Mouse (Mus musculus): ENCODE results near the gene Cactin.

The Cactin gene

DNA sequence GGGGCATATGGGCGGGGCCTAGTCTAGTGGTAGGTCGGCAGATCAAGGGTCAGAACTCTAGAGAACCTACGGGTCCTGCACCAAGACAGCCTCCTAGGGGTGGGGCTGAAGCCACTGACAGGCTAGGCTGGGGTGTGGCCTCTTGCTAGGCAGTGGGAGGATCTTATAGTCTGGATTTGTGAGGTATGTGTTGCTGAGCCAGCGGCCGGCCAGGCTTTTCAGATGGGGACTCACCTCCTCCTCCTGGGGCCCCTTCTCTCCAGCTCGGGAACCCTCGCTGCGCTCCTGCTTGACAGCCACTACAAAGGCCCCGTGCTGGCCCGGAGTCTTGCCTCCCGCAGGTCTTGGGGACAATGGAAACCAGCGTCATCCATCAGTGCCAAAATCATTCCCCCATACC is 28.2 kb downstream of the Cactin start:
- Histone ChIP-seq H3K36me3 (ENCODE audit: insufficient read depth, low read length) (peaks cover 29% of the 10 kb centered on the region), H3K27me3 (ENCODE audit: insufficient read depth, low read length) (peaks cover 14% of the 10 kb centered on the region), H3K4me3 (replicated peaks; ENCODE audit: low read length) (peak overlapping the region; percentile 97), H3K4me1 (replicated peaks; ENCODE audit: low read depth, low read length) (peaks cover 85% of the 10 kb centered on the region), H3K9me3 (ENCODE audit: low read length) (no peaks in the 10 kb centered on the region)
- TF ChIP-seq CTCF (conservative IDR thresholded peaks at IDR 0.05; ENCODE audit: low read length) (no peak; the same call in 1 of the 2 replicates), NANOG (IDR thresholded peaks at IDR 0.05; ENCODE audit: borderline replicate concordance, low read length) (no peak), POU5F1 (IDR thresholded peaks at IDR 0.05; ENCODE audit: borderline replicate concordance, low read length) (no peak)

DNA sequence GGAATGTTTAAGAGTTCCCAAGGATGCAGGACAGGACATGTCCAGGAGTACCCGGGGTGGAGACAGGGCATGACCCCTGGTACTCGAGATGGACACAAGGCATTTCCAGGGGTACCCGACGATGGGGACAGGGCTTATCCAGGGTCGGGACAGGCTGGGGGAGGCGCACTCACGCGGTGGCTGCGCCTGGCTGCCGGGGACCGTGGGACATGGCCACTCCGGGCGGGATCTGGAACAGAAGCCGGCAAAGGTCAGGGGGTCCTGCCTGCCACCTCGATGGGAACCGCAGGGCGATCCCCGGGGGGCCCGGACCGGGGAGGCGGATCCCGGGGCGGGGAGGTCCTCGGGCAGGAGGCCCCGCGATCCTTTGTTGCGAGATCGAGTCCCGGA is 29.1 kb downstream of the Cactin start:
- Histone ChIP-seq H3K4me1 (replicated peaks; ENCODE audit: low read depth, low read length) (peaks cover 89% of the 10 kb centered on the region), H3K27me3 (ENCODE audit: insufficient read depth, low read length) (peaks cover 7% of the 10 kb centered on the region), H3K36me3 (ENCODE audit: insufficient read depth, low read length) (peaks cover 29% of the 10 kb centered on the region), H3K4me3 (replicated peaks; ENCODE audit: low read length) (peak overlapping the region; percentile 97), H3K9me3 (ENCODE audit: low read length) (no peaks in the 10 kb centered on the region)
- TF ChIP-seq CTCF (conservative IDR thresholded peaks at IDR 0.05; ENCODE audit: low read length) (no peak), NANOG (IDR thresholded peaks at IDR 0.05; ENCODE audit: borderline replicate concordance, low read length) (no peak), POU5F1 (IDR thresholded peaks at IDR 0.05; ENCODE audit: borderline replicate concordance, low read length) (no peak)

- Histone ChIP-seq H3K27me3 (ENCODE audit: insufficient read depth, low read length) (peaks cover 3% of the 10 kb centered on the region), H3K9me3 (ENCODE audit: low read length) (no peaks in the 10 kb centered on the region), H3K4me3 (replicated peaks; ENCODE audit: low read length) (peak within 1 kb of the TSS; percentile 97), H3K36me3 (ENCODE audit: insufficient read depth, low read length) (peaks cover 24% of the 10 kb centered on the region), H3K4me1 (replicated peaks; ENCODE audit: low read depth, low read length) (peaks cover 88% of the 10 kb centered on the region)
- TF ChIP-seq POU5F1 (IDR thresholded peaks at IDR 0.05; ENCODE audit: borderline replicate concordance, low read length) (no peak), CTCF (conservative IDR thresholded peaks at IDR 0.05; ENCODE audit: low read length) (peak; percentile 90)
These were observed 29.6 kb downstream of the Cactin start, which contains the start of gene Hmg20b for GRCm38 (mm10) chr10:81350351-81351063. TSS of gene Hmg20b (minus strand) at chr10:81350480.

GRCm38 (mm10) chr10:81351678-81352291 is 30.9 kb downstream of the Cactin start:
- TF ChIP-seq NANOG (IDR thresholded peaks at IDR 0.05; ENCODE audit: borderline replicate concordance, low read length) = no peak
- TF ChIP-seq POU5F1 (IDR thresholded peaks at IDR 0.05; ENCODE audit: borderline replicate concordance, low read length) = no peak
- TF ChIP-seq CTCF (conservative IDR thresholded peaks at IDR 0.05; ENCODE audit: low read length) = no peak
- Histone ChIP-seq H3K36me3 (ENCODE audit: insufficient read depth, low read length) (peaks cover 18% of the 10 kb centered on the region), H3K27me3 (ENCODE audit: insufficient read depth, low read length) (no peaks in the 10 kb centered on the region), H3K9me3 (ENCODE audit: low read length) (no peaks in the 10 kb centered on the region), H3K4me1 (replicated peaks; ENCODE audit: low read depth, low read length) (peaks cover 90% of the 10 kb centered on the region), H3K4me3 (replicated peaks; ENCODE audit: low read length) (peak overlapping the region; percentile 97)

GRCm38 (mm10) chr10:81354738-81355477 is 34.0 kb downstream of the Cactin start:
- Histone ChIP-seq H3K36me3 (ENCODE audit: insufficient read depth, low read length) (peaks cover 15% of the 10 kb centered on the region), H3K27me3 (ENCODE audit: insufficient read depth, low read length) (no peaks in the 10 kb centered on the region), H3K9me3 (ENCODE audit: low read length) (no peaks in the 10 kb centered on the region), H3K4me1 (replicated peaks; ENCODE audit: low read depth, low read length) (peaks cover 85% of the 10 kb centered on the region), H3K4me3 (replicated peaks; ENCODE audit: low read length) (peak overlapping the region; percentile 50)
- TF ChIP-seq POU5F1 (IDR thresholded peaks at IDR 0.05; ENCODE audit: borderline replicate concordance, low read length) = no peak
- TF ChIP-seq NANOG (IDR thresholded peaks at IDR 0.05; ENCODE audit: borderline replicate concordance, low read length) = no peak

DNA sequence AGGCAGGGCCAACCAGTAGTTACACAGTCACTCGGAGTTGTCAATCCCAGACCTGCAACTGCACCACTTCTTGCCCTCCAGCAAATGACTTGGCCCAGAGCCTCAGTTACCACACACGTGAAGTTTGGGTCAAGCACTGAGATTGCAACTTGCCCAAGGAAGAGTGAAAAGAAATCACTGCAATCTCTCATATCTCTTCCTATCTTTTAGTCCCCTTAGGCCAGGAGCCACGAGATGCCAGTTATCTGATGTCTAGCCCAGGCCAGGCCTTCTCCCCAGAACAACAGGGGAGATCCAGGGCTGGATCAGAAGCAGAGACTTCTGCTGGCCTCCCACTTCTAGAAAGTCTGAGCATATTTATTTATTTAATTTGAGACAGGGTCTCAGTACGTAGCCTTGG is 34.6 kb downstream of the Cactin start:
- Histone ChIP-seq H3K4me3 (replicated peaks; ENCODE audit: low read length) (peak overlapping the region; percentile 93; the same call in 1 of the 2 replicates), H3K9me3 (ENCODE audit: low read length) (no peaks in the 10 kb centered on the region)
- TF ChIP-seq POU5F1 (IDR thresholded peaks at IDR 0.05; ENCODE audit: borderline replicate concordance, low read length) (no peak), NANOG (IDR thresholded peaks at IDR 0.05; ENCODE audit: borderline replicate concordance, low read length) (no peak), CTCF (conservative IDR thresholded peaks at IDR 0.05; ENCODE audit: low read length) (no peak)

GRCm38 (mm10) chr10:81356352-81356990 is 35.6 kb downstream of the Cactin start:
- H3K36me3 ChIP-seq (ENCODE audit: insufficient read depth, low read length) = peaks cover 31% of the 10 kb centered on the region
- H3K4me1 ChIP-seq (replicated peaks; ENCODE audit: low read depth, low read length) = peaks cover 94% of the 10 kb centered on the region
- no peaks in the 10 kb centered on the region for H3K9me3 ChIP-seq (ENCODE audit: low read length)
- no peaks in the 10 kb centered on the region for H3K27me3 ChIP-seq (ENCODE audit: insufficient read depth, low read length)
- H3K4me3 ChIP-seq (replicated peaks; ENCODE audit: low read length) = peak overlapping the region; percentile 93
- TF ChIP-seq POU5F1 (IDR thresholded peaks at IDR 0.05; ENCODE audit: borderline replicate concordance, low read length) = no peak
- no peak for TF ChIP-seq CTCF (conservative IDR thresholded peaks at IDR 0.05; ENCODE audit: low read length)
- no peak for TF ChIP-seq NANOG (IDR thresholded peaks at IDR 0.05; ENCODE audit: borderline replicate concordance, low read length)

More for the DNA sequence above, 34.6 kb downstream of the Cactin start:
- Histone ChIP-seq H3K36me3 (ENCODE audit: insufficient read depth, low read length) (peaks cover 21% of the 10 kb centered on the region), H3K27me3 (ENCODE audit: insufficient read depth, low read length) (no peaks in the 10 kb centered on the region), H3K4me1 (replicated peaks; ENCODE audit: low read depth, low read length) (peaks cover 91% of the 10 kb centered on the region)

Data from E14TG2a.4 (cell line).